Mouse (Mus musculus): Measurements from ENCODE around the gene Gtf2b.

Gtf2b gene

GRCm38 (mm10) chr3:142823606-142824005 is 58.8 kb downstream of the Gtf2b start:
- DNase-seq, result peak; percentile 9

- no peak for DNase-seq
Observed at GRCm38 (mm10) chr3:142826449-142827146, 61.8 kb downstream of the Gtf2b start.

- DNase-seq, result no peak
Observed at GRCm38 (mm10) chr3:142832910-142833309, 68.1 kb downstream of the Gtf2b start.

Measured in lung, postnatal 36 days (tissue).